Mouse (Mus musculus) c-Kit-positive CD71-negative TER-119-negative erythroid progenitor cells, embryonic 14.5 days (primary cell): ENCODE measurements around the gene Pex11a.
"Not testable (repeated sequence)": the region's sequence is repeated elsewhere in the genome, so short reads cannot be mapped to it uniquely, and the experiment has no call there.

Experiments
- DNase-seq: peaks from one replicate; pipeline ENCODE4 v3.0.0-alpha.2; 2013; ENCODE audit warnings: low read depth

Pex11a gene

DNA sequence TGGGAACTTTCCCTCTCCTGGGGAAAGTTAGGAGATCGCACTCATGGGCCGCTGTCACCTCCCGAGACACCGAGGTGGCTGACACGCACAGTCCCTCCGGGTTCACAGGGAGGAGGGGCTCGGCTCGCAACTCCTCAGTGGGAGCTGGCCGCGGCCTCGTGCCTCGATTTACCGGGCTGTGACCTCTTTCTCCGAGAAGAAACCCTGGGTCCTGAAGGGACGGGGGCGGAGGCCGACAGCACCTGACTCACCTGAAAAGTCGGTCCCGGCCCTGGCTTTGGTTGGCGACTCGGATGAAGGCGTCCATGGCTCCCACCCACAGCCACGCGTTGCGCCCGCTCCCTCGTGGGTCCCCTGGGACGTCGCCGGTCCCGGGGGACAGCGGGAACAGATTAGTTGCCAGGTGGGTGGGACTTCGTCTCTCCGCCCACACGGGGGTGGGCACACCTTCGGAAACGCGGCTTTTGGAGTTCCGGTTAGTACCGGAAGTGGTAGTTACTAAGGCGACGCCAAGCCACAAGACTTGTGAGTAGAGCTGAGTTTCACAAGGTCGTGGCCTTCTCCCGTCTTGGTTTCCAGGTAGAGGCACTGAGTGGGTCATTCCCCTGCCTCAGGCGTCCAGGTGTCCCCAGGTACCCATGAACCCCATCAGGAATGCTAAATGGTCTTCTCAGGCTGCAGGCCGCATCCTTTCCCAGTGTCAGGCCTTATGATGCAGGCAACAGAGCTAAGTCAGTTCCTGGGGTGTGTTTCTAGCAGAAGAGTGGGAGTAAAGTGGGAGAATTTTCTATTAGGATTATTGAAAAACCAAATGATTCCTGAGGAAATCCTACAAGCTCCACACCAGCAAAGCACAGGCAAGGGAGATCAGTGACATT, at the start of gene Pex11a, which contains the start of gene Wdr93:
Gene Pex11a (minus strand): TSS at position 473 of the 878 bp plus-strand sequence.
Gene Wdr93 (plus strand): TSS at position 505 of the 878 bp plus-strand sequence.
- peak; percentile 65 for DNase-seq

DNA sequence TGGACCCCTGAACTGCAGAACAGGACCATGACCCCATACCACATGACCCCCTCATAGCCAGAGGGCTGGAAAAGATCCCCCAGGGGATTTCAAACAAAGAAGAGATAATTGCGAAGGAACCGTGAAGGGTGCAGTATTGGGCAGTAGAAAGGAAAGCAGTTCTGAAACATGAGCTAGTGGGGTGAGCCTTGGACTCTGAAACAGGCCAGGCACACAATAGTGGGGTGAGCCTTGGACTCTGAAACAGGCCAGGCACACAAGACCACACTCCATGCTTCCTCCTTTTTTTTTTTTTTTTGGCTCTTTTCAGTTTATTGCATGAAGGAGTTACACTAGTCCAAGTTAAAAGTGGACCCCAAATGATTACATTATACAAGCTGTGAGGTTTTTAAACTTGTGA, 46.9 kb upstream of the Pex11a start:
- not testable (repeated sequence) for DNase-seq

DNA sequence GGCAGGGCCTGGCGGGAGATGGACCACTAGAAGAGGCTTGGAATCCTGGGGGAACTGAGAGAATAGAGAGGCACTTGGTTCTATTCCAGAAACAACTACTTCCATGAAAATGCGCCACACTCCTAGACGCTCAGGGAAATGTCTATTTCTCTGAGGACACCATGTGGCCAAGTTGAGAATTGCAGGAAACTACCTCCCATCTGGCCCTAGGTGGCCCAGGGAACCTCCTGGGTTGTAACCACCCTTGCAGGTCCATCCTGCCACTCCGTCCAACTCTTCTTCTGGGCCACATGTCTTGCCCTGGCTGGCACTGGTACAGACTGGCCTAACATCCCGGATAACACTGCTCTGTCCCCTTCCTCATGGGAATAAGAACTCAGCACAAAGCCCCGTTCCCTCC, 43.4 kb upstream of the Pex11a start:
- peak; percentile 62 for DNase-seq

GRCm38 (mm10) chr7:79782516-79782855, 39.6 kb upstream of the Pex11a start:
- no peak for DNase-seq

- DNase-seq: no peak
Measured at GRCm38 (mm10) chr7:79781826-79782515, 39.0 kb upstream of the Pex11a start.

DNA sequence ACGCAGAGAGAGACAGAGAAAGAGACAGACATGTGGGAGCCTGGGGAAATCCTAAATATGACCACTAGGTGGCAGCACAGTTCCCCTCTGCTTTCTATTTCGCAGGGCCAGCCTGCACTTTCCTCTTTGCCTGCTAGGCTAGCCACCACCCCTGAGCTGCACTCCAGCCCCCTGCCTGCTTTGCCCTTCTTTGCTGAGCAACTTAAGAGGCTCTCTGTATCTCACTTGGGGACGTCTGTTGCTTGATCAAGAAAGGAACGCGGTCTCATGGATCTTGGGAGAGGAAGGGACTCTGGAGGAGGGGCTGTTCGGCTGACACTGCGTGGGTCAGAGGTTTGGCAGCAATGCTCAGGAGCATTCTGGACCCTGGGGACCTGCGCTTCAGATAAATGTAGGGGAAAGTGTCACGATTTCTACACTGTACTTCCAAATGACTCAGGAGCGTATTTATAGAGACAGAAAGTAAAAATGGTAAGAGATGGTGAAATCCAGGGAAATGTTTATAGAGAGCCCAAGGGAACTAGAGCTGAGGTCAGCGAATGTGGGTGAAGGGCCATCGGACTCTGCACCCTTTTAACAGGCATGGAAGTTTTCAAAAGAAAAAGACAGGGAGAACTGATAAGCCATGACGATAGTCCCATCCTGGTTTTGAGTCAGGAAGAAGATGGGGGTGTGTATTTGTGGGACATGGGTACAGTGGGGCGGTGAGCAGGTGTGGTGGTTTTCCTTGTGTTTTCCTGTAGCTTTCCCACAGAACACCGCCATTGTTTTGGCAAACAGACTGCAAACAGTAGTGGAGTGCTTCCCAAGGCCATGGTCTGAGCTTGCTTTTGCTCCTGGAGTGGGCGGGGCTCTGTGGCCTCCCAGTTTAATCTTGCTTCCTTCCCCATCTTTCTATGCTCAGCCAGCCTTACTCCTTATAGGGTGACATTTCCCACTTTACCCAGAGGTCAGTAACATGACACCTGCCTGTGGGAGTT, 38.0 kb upstream of the Pex11a start:
- peak; percentile 63 for DNase-seq

DNA sequence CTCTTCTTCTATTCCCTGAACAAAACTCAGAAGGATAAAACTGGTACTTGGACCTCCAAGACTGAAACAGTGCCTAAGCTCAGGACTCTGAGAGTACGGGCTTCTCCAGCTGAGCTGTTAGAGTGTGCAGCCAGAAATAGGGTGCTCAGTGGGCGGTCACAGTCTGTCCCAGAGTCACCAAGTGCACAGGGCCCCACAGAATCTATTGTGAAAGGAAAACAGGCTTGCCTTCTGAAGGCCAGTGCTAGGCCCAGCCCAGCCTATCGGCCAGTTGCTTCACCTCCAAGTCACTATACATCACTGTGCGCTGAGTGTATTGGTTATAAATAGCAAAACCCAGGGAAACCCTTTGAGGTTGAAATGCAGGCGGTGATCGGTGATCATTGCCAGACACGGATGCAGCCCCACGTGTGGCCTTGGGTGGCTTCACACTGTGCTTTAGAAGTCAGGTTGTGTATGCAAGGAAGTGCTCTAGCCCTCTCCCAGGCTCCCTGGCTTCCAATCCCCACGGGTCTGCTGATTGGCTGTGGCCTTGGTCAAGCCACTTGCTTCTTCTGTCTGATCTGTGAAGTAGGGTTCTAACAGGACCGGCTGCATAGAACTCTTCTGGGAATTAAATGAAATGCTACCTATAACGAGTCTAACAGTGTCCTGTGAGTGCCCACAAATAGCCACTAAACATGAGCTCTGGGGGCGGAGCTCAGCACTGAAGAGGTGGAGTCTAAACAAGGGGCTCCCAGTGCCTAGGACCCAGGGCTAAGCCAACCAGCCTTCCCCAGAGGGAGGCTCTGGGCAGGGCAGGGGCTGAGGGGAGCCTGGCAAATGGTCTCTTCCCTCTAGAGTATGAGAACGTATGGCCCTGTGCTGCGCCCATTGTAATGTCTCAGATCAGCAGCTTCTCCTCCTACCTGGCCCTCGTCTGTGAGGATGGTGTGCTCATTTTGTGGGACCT, 28.9 kb upstream of the Pex11a start:
- DNase-seq: no peak

- DNase-seq: no peak
Measured at GRCm38 (mm10) chr7:79769664-79770063, 26.7 kb upstream of the Pex11a start.

GRCm38 (mm10) chr7:79765991-79766390, 23.1 kb upstream of the Pex11a start:
- DNase-seq: no peak

DNA sequence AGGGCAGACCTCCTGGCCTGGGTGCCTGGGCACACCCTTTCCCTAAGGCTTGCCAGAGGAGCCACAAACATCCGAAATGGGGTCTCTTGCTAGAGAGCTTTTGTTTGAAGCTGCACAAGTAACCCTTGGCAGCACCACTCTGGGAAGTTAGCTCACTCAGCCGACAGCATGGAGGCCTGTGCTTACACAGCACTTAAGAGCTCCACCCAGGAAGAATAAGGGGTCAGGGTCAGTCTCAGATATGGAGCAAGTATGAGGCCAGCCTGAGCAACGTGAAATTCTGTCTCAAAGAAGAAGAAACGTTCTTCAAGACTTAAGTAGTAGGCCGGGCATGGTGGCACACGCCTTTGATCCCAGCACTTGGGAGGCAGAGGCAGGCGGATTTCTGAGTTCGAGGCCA, 19.2 kb upstream of the Pex11a start:
- DNase-seq: no peak

DNA sequence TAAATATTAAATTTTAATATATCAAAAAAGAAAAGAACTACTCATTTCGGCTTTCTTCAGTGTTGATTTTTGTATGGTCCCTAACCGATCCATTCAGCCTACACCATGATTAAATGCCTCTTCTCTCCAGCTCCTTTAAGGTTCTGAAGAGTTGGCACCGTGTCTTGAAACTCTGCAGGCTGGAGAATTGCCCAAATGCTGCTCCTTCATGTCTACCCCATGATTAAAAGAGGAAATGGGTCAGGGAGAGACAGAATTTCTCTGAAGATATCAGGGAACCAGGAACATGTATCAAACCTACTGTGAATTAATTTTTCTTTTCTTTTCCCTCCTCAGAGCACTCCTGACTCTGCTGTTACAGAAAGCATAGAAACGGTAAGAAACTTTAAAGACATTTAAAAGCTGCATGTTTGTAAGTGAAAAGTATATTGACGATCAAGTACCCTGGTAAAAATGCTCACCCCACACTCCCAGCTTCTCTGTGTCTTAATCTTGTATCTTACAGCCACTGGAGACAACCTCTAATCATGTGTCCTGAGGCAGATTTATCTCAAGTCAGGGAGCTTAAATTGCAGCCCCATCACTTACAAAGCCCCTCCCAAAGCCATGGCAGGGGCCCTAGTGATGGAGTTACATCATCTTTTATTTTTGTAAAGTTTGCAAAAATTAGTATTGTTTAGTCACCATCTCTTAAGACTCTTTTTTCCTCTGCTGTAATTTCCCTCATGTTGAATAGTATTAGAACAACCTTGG, 18.4 kb upstream of the Pex11a start:
- no peak for DNase-seq

GRCm38 (mm10) chr7:79759766-79760165, 16.8 kb upstream of the Pex11a start:
- no peak for DNase-seq

- no peak for DNase-seq
Measured at GRCm38 (mm10) chr7:79758176-79758575, 15.2 kb upstream of the Pex11a start.

GRCm38 (mm10) chr7:79756334-79756733, 13.4 kb upstream of the Pex11a start:
- no peak for DNase-seq

GRCm38 (mm10) chr7:79749511-79749910, 6.6 kb upstream of the Pex11a start:
- no peak for DNase-seq

- no peak for DNase-seq
Measured at GRCm38 (mm10) chr7:79747659-79748058, 4.7 kb upstream of the Pex11a start.

DNA sequence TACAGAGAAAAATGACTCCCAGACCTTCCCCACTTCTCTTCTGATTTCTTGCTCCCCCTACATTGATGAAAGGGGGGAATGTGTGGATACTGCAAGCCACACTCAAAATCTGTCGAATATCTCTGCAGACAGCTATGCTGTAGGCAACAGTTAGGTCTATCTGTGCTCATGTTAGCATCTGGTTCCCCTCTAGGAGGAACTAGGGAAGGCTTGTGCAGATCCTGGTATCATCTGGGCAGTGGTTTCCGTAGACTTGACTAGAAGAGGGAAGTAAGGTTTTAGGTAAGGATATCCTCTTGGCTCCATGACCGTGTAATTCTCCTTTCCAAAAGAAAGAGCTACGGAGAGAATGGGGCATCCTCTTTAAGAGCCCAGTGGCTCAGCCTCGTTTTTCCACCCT, 1.7 kb upstream of the Pex11a start:
- no peak for DNase-seq

DNA sequence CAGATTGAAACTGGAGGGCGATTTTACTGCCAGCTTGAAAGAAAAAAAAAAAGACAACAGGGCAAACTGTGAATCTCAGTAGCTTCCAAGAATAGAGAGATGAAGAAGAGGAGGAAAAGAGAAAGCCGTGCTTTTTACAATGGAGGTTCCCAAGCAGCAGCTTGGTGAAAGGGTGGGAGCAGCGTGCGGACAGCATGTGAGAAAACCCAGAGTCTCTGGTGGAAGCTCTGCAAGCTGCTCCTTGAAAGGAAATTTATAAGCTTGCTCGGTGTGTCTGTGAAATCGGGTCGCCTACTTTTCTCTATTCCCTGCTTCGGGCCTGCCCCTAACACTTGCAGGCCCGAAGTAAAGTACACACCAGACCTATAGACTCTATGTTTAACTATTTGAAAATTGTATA, 1.1 kb upstream of the Pex11a start:
- DNase-seq: no peak

DNA sequence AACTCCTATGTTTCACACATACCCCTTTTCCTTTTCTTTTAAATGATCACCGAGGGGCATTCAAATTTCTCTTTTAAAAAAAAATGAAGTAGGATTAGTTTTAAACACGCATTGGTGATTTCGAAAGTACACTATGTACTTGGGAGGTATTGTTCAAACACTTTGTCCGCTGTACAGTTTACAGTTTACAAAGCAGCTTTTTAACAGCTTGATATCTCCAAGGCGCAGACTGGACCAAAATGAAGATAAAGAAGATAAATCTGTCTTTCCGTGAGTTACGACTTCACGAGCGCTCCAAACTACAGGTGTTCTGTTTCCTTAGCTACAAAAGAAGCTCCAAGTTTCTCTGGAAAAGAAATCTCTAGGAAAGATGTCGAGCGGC, 663 bp downstream of the Pex11a start:
- no peak for DNase-seq

DNA sequence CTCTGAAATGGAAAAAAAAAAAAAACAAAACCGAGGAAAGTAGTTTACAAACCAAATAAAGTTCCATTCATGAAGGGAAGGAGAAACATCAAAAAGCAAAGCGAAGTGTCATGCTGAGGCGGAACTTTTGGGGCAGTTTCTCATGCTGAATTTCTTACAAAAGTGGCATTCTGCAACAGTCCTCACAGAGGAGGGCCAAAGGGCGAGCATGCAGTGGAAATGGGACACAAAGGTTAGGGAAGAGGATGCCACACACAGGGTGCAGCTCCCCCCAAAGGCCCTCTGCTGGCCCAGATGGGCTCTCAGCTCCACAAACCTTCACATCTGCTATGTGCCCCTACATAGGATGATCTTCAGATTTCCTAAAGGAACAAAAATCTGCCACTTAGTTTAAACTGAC, 2.7 kb downstream of the Pex11a start:
- DNase-seq: no peak
